In genomic region chr5:63930824-63931358, GRCm38 (mm10) we compare ENCODE assay signal across 10 mouse cellular contexts.
"Had no signal": no experiment of that assay in that cellular context is flagged by ENCODE, and none has a peak within 500 bp of the region (broad histone marks: within the 10 kb centered on the region; RNA-seq: fewer than 3 reads in every experiment).

No protein-coding gene starts in this region.

- DNase-seq: layer of hippocampus, adult 9-11 months; liver; lung, adult 18-20 months; right cerebral cortex, adult 18-20 months; thymus, postnatal 4 days had no signal

- H3K9ac ChIP-seq: kidney, embryonic 15.5 days; limb, embryonic 12.5 days; liver, embryonic 14.5 days; midbrain, embryonic 13.5 days had no signal

- H3K27ac ChIP-seq: kidney, embryonic 15.5 days; limb, embryonic 12.5 days; liver, embryonic 14.5 days; midbrain, embryonic 13.5 days; stomach, postnatal 0 days had no signal

- ATAC-seq: midbrain, embryonic 13.5 days had no signal

- H3K4me2 ChIP-seq: kidney, embryonic 15.5 days; limb, embryonic 12.5 days; midbrain, embryonic 13.5 days had no signal

- H3K27me3 ChIP-seq: kidney, embryonic 15.5 days; limb, embryonic 12.5 days; midbrain, embryonic 13.5 days had no signal

- H3K9me3 ChIP-seq: kidney, embryonic 15.5 days; limb, embryonic 12.5 days; midbrain, embryonic 13.5 days had no signal

- H3K4me3 ChIP-seq: kidney, embryonic 15.5 days; limb, embryonic 12.5 days; midbrain, embryonic 13.5 days had no signal
